Mouse (Mus musculus): Measurements from ENCODE around the gene Haus6. TPM values are rescaled to one million over a fixed set of nuclear protein-coding genes. Genes with fewer than 3 reads are reported as not detected.

The Haus6 gene
- polyA plus RNA-seq, 1 experiment = 6.5 TPM

- TF ChIP-seq CTCF (IDR thresholded peaks at IDR 0.05; ENCODE audit: borderline replicate concordance, extremely low read depth, insufficient read depth, insufficient read length) (no peak), POLR2A (IDR thresholded peaks at IDR 0.05; ENCODE audit: borderline replicate concordance, extremely low read depth, insufficient read depth, insufficient read length, poor library complexity, severe bottlenecking) (no peak)
- no peak for DNase-seq (ENCODE audit: low read depth)
Measured at GRCm38 (mm10) chr4:86620506-86620905, 8.7 kb upstream of the Haus6 start.

DNA sequence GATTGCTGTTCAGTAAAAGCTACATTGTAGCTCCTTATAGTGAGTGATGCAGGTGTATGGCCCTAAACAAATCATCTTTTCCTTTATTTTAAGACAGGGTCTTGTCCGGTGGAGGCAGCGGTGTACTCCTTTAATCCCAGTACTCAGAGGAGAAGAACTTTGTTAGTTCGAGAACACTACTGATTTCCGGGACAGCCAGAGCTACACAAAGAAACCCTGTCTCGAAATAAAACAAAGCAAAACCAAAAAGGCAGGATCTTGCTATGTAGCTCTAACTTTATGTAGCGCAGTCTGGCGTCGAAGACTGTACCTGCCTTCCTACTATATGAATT lies 400 bp upstream of the Haus6 start:
- TF ChIP-seq CTCF (IDR thresholded peaks at IDR 0.05; ENCODE audit: borderline replicate concordance, extremely low read depth, insufficient read depth, insufficient read length) = no peak
- TF ChIP-seq POLR2A (IDR thresholded peaks at IDR 0.05; ENCODE audit: borderline replicate concordance, extremely low read depth, insufficient read depth, insufficient read length, poor library complexity, severe bottlenecking) = no peak
- DNase-seq (ENCODE audit: low read depth) = no peak

GRCm38 (mm10) chr4:86591304-86591703 lies 20.6 kb downstream of the Haus6 start:
- TF ChIP-seq CTCF (IDR thresholded peaks at IDR 0.05; ENCODE audit: borderline replicate concordance, extremely low read depth, insufficient read depth, insufficient read length) (no peak), POLR2A (IDR thresholded peaks at IDR 0.05; ENCODE audit: borderline replicate concordance, extremely low read depth, insufficient read depth, insufficient read length, poor library complexity, severe bottlenecking) (no peak)
- no peak for DNase-seq (ENCODE audit: low read depth)

DNA sequence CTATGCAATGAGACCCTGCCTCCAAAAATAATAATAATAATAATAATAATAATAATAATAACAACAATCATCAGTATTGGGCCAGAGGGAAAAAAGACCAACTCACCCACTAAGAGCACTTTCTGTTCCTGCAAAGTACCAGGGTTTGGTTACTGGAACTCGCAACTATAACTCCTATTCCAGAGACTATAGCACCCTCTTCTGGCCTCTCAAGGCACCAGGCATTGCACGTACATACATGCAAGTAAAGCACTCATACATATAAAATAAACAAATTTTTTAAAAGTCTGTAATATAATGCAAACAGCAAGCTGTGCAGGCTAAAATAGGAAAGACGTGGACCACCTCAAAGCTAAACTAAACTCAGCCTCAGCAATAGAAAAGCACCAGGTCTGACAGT lies 23.6 kb downstream of the Haus6 start:
- TF ChIP-seq CTCF (IDR thresholded peaks at IDR 0.05; ENCODE audit: borderline replicate concordance, extremely low read depth, insufficient read depth, insufficient read length) = peak; percentile 8; the same call in 1 of the 2 replicates
- no peak for TF ChIP-seq POLR2A (IDR thresholded peaks at IDR 0.05; ENCODE audit: borderline replicate concordance, extremely low read depth, insufficient read depth, insufficient read length, poor library complexity, severe bottlenecking)
- peak; percentile 20 for DNase-seq (ENCODE audit: low read depth)

DNA sequence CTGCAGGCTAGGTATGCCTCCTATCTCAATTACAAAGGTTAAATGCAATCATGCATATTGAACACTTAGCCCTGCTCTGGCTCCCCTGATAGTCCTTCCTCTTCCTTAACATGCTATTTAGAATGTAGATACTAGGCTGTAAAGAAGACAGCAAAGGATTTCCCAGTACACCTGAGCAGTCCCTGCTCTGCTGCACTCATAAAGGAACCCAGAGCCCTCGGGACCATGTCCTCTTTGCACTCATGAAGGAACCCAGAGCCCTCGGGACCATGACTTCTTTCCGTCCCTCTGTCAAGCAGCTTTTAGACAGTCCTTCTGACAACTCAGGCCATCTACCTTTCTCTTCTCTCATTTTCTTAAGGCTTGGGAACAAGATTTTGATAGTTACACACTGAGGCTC lies 31.3 kb downstream of the Haus6 start:
- TF ChIP-seq CTCF (IDR thresholded peaks at IDR 0.05; ENCODE audit: borderline replicate concordance, extremely low read depth, insufficient read depth, insufficient read length) (no peak), POLR2A (IDR thresholded peaks at IDR 0.05; ENCODE audit: borderline replicate concordance, extremely low read depth, insufficient read depth, insufficient read length, poor library complexity, severe bottlenecking) (no peak)
- DNase-seq (ENCODE audit: low read depth) = no peak

DNA sequence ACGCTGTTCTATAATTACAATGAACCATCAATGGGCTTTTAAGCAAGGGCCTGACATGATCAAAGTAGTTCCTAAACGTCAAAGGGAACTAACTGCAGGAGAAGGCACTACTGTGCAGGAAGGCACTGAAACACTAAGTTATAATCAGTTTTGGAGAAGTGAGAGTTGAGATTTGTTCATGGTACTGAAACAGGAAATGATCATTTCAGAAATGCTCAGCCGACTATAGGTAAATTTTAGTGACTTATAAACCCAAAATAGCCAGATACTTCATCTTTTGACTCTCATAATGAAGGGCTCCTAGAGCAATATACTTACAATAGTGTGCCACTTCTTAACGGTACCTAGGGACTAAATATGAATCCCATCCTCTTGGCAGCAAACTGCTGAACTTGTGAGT lies 31.8 kb downstream of the Haus6 start:
- no peak for TF ChIP-seq CTCF (IDR thresholded peaks at IDR 0.05; ENCODE audit: borderline replicate concordance, extremely low read depth, insufficient read depth, insufficient read length)
- TF ChIP-seq POLR2A (IDR thresholded peaks at IDR 0.05; ENCODE audit: borderline replicate concordance, extremely low read depth, insufficient read depth, insufficient read length, poor library complexity, severe bottlenecking) = no peak
- DNase-seq (ENCODE audit: low read depth) = no peak

GRCm38 (mm10) chr4:86576630-86577225 lies 35.1 kb downstream of the Haus6 start:
- no peak for DNase-seq (ENCODE audit: low read depth)

DNA sequence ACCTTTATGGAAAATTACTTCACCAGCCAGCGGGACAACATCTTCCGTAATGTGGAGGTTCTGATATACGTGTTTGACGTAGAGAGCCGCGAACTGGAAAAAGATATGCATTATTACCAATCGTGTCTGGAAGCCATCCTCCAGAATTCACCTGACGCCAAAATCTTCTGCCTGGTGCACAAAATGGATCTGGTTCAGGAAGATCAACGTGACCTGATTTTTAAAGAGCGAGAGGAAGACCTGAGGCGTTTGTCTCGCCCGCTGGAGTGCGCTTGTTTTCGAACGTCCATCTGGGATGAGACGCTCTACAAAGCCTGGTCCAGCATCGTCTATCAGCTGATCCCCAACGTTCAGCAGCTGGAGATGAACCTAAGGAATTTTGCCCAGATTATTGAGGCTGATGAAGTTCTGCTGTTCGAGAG lies 35.7 kb downstream of the Haus6 start:
- peak; percentile 77 for DNase-seq (ENCODE audit: low read depth)
- TF ChIP-seq CTCF (IDR thresholded peaks at IDR 0.05; ENCODE audit: borderline replicate concordance, extremely low read depth, insufficient read depth, insufficient read length) (no peak), POLR2A (IDR thresholded peaks at IDR 0.05; ENCODE audit: borderline replicate concordance, extremely low read depth, insufficient read depth, insufficient read length, poor library complexity, severe bottlenecking) (no peak)

More at GRCm38 (mm10) chr4:86576630-86577225, 35.1 kb downstream of the Haus6 start:
- TF ChIP-seq CTCF (IDR thresholded peaks at IDR 0.05; ENCODE audit: borderline replicate concordance, extremely low read depth, insufficient read depth, insufficient read length) = no peak
- no peak for TF ChIP-seq POLR2A (IDR thresholded peaks at IDR 0.05; ENCODE audit: borderline replicate concordance, extremely low read depth, insufficient read depth, insufficient read length, poor library complexity, severe bottlenecking)

DNA sequence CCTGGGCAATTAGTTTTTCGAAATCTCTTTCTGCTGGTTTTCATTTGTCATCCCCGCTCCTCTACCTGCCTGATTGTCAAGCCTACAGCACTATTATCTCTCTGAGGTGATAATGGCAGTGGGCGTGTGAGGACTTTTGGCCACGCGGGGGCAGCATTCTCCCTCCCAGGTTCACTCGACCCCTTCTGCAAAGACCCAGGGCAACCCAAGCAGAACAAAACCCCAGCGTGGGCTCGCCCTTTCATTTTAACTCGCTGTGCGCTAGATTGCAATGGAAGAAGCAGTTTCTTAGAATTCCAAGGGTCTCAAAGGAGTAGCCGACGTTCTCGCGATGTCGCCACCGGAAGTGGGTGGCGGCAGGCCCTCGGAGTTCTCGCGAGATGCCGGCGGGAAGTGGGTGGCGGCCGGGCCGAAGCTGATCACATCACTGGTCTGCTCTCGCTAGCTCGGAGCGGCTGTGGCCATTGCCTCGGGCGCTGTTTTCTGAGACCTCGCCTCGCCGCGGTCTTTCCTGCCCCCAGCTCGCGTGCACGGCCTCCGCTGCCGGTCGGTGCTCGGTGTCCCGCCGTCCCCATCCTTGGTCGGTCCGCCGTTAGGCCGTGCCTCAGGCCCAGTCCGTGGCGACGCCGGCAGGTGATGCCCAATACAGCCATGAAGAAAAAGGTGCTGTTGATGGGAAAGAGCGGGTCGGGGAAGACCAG lies 36.4 kb downstream of the Haus6 start, which contains the start of gene Rraga:
TSS of gene Rraga (plus strand) at position 386 of the 701 bp plus-strand sequence.
- peak; percentile 98 for DNase-seq (ENCODE audit: low read depth)
- TF ChIP-seq POLR2A (IDR thresholded peaks at IDR 0.05; ENCODE audit: borderline replicate concordance, extremely low read depth, insufficient read depth, insufficient read length, poor library complexity, severe bottlenecking) (peak; percentile 88), CTCF (IDR thresholded peaks at IDR 0.05; ENCODE audit: borderline replicate concordance, extremely low read depth, insufficient read depth, insufficient read length) (peak; percentile 87)

DNA sequence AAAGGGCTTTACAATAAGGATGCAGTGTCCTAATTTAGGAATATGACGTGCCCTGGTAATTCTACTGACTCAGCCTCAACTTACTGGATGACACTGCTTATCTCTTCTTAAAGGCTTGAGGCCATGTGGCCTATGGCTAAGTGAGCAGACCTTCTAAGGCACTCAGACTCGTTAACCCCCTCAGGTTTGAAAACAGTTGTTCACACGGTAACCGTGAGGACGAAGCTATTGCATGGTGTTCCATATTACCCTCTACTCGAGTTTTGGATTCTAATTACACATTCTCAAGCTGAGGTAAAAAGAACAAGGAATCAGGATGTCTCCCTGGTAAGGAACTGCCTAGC lies 36.9 kb downstream of the Haus6 start:
- DNase-seq (ENCODE audit: low read depth) = no peak
- TF ChIP-seq POLR2A (IDR thresholded peaks at IDR 0.05; ENCODE audit: borderline replicate concordance, extremely low read depth, insufficient read depth, insufficient read length, poor library complexity, severe bottlenecking) (no peak), CTCF (IDR thresholded peaks at IDR 0.05; ENCODE audit: borderline replicate concordance, extremely low read depth, insufficient read depth, insufficient read length) (no peak)

- no peak for TF ChIP-seq CTCF (IDR thresholded peaks at IDR 0.05; ENCODE audit: borderline replicate concordance, extremely low read depth, insufficient read depth, insufficient read length)
- no peak for TF ChIP-seq POLR2A (IDR thresholded peaks at IDR 0.05; ENCODE audit: borderline replicate concordance, extremely low read depth, insufficient read depth, insufficient read length, poor library complexity, severe bottlenecking)
- no peak for DNase-seq (ENCODE audit: low read depth)
Measured at GRCm38 (mm10) chr4:86561061-86561460, 50.8 kb downstream of the Haus6 start.

DNA sequence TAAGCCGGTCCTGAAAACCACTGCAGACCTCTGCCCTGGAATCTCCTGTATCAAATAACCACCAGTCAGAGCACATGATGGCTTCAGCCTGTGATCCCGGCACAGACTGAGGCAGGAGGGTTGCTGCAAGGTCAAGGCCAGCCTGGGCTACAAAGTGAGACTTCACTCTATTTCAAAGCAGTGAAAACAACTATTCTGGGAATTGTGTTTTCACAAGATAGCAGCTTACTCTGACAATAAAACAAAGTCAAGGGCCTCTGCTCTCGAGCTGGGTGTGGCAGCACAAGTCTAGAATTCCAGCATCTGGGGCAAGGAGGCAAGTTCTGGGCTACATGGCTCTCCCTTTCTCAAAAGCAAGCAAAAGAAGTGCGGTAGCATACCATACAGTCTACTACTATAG lies 52.8 kb downstream of the Haus6 start:
- TF ChIP-seq CTCF (IDR thresholded peaks at IDR 0.05; ENCODE audit: borderline replicate concordance, extremely low read depth, insufficient read depth, insufficient read length) = no peak
- no peak for DNase-seq (ENCODE audit: low read depth)
